Mouse (Mus musculus) frontal cortex, postnatal 25 days (tissue): Measurements from ENCODE around the gene Ythdf1.
A peak's percentile ranks its signal among the peaks of the same experiment; 100 is the strongest.

Experiments used
- DNase-seq, 2 experiments: peaks; one replicate each; pipeline ENCODE4 v3.0.0; 2022; ENCODE audit warnings: low spot score in 2 of 2

Ythdf1 gene

DNA sequence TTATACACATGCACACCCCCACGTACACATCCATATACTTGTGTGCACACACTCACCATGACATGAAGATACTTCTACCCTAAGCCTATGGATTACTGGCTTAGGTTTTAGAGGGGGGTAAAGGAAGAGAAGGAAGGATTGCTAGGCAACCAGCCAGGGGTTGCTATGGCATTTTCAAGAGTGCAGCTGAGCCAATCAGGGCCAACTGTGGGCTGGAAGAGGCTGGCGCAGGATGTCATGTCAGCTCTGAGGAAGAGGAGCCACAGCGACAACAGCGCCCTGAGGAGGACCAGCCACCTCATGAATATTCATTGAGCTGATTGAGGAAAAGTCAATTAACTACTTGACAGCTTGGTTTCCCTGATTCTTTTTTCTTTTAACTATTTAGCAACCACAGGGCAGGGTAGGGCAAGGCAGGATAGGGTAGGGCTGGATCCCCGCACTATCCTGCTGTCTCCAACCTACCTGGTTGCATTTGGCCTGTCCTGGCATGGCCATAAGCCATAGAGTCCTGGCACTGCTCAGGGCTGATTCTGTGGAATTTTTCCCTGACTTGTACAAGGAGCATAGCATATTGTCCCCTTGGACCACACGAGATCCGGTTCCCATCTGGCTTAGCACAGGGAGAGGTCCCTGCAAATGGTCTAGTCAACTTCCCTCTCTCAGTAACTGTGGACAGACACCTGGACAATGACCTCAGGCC is 41.2 kb downstream of the Ythdf1 start:
- DNase-seq: peak in 1 of 2 experiments; percentile 48

GRCm38 (mm10) chr2:180870006-180870405 is 50.7 kb downstream of the Ythdf1 start:
- no peak for DNase-seq

DNA sequence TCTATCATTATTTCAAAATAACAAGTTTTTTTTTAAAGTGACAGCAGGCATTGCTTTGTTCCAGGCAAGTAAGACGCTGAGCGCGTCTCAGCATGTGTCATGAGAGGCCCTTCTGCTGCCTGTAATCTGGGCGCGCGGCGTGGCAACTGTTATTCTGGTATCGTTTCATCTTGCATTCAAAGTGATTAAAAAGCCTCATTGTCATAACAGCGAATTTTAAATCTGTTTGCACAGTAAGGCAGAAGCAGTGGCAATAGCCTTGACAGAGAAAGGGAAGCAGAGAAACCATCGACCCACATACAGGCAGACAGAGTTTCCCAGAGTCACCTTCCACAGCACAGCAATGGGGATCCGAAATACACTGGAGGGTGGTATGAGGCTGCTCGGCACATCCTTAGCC is 59.2 kb downstream of the Ythdf1 start:
- DNase-seq: no peak

DNA sequence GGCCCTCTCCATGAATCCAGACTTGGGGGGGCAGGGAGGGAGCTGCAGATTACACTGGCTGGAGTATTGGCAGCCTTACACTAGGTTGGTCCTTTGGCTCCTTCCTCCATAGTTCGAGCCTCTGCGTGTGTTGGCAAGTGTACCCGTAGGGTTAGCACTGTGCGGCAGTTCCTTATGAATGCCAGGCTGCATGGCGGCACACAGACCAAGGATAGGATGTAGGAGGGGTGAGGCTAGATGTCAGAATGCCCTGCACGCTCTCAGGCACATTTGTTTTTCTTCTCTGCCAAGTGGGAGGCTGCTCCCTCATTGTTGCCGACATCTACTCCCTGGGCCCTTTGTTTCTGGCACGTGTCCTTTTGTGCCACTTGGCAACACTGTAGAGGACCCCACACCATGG is 63.6 kb downstream of the Ythdf1 start:
- DNase-seq: no peak

DNA sequence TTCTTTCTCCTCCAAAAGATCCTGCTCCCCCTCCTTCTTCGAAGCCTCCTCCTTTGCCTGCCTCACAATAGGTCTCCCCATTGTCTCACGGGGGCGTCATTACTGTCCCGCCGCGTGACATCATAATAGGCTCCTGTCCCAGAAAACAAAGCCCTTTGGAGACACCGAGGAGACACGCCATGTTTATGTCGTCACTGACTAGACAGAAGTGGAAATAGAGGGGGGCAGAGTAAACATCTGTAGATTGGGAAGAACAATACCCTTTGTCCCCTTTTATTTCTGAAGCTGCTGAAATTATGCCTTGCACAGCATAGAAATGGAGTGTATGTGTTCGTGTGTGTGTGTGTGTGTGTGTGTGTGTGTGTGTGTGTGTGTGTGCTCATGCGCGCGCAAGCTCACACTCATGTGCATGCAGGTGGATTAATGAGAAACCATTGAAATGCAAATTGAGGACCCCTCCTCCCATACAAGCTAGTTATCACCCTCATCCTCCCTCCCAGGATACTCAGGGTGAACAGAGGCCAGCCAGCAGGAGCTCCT is 65.7 kb downstream of the Ythdf1 start:
- no peak for DNase-seq
